Mouse (Mus musculus) adipocyte (in vitro differentiated cells): ENCODE measurements at regions not wholly inside any gene's neighbourhood (a gene's known extent, or its start where the extent isn't known, plus 50 kb on each side); places are given as distances from the start of the nearest gene placed in this dataset.
A peak's percentile ranks its signal among the peaks of the same experiment; 100 is the strongest.
"Not testable (repeated sequence)": the region's sequence is repeated elsewhere in the genome, so short reads cannot be mapped to it uniquely, and the experiment has no call there.

Experiments used
- DNase-seq: peaks from one replicate; pipeline ENCODE4 v3.0.0-alpha.2; 2016; ENCODE audit warnings: low spot score

- DNase-seq = no peak
Measured at GRCm38 (mm10) chr13:20039590-20039989, 50.8 kb upstream of the Elmo1 start.

GRCm38 (mm10) chr13:20038463-20038862 is 51.9 kb upstream of the Elmo1 start:
- DNase-seq = no peak

DNA sequence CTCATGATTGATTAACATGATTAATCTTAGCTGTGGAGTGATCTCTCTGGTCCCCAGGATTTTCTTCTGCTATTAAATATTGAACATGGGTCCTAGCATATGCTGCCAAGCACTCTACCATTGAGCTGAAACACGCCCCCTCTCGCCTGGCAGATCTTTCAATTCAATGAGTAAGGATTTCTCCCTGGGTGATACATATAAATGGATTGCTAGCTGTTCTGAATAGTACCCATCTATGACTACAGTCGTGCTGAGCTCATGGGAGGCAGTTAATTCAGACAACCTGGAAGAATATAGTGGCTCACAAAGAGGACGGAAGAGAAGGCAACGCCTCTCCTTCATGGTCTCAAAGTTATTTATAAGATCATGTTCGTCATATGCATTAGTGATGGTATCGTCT is 53.0 kb upstream of the Elmo1 start:
- no peak for DNase-seq

DNA sequence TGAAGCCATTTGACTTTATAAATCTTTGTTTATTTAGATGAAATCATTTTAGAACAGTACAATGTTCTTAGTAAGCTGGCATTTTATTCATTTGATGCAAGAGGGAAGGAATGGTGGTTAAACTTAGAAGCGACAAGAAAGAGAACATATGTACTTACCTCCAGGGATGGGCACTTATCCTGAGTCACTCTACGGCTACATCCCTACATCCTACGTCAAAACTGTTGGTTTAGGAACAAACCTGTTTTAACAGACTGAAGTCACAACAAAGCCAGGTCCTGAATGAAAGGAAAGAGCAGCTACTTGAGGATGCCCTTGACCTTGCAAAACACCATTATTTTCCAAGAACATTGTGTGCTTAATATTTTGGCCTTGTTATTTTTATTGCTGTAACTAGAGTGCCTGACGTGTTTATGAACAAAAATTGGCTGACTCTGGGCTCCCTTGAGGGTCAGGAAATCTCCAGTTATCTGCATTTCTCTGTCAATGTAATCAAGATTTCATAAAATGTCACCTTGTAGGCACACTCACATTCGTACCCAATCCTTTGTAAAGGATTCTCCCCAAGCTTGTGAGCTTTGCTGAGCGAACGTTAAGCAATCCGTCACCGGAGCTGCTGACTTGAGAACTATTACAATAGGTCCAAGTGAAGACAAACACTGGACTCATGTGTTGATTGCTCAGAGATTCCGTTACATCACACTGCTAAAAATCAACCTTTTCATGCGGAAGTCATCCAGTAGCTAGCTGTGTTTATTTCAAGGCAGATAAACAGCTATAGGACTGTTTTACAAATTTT is 56.3 kb upstream of the Elmo1 start:
- peak; percentile 52 for DNase-seq

- no peak for DNase-seq
Measured at GRCm38 (mm10) chr13:20031660-20032059, 58.7 kb upstream of the Elmo1 start.

DNA sequence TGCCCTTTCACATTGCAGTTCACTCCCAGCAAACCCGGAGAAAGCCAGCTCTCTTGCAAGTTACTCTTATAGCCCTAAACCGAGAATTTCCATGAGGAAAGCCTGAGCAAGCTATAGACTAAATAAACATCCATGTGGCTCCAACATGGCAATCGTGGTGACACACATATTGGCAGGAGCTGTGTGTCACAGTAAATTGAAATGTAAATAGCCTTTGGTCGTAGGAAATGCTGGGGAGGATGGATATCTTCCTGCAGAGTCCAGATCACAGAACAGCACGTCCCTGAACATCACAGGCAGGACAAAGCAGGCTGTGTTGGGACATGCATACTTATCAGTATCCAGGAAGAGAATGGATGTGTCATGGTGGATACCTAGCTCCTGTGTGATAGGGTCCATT is 59.3 kb upstream of the Elmo1 start:
- DNase-seq = no peak

DNA sequence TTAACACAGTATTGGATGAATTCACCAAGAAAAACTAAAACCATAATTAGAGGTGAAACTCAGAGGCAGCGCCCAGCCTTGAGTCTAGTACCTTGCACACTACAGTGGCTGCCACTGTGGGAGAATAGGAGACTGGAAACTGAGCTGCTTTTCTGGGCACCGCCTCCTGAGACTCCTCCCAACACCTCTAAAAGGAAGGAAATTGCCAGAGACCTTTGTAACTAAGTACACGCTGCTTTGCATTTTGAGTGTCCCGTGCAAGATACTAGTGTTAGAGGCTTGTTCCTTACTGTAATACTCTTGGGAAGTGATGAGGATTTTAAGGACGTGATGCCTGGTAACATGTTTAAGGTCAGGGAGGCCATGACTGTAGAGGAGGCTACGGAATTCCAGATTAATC is 63.8 kb upstream of the Elmo1 start:
- DNase-seq = no peak

DNA sequence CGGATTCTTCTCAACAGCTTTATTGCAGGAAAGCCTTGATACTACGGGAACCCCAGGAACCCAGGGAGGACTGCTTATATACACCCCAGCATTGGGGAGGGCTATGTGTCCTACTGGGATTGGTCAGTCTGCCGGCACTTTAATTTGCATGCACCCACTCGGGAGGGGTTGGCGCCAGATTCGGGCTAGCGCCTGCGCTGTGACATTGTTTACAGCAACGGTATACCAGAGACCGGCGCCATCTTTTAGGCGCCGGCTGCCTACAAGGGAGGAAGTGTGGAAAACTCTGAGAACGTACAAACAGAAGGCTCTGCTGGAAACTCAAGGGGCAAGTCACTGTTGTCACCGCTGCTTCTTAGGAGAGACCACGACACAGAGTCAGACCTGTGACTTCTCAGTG is 73.9 kb upstream of the Elmo1 start:
- DNase-seq = not testable (repeated sequence)

- DNase-seq = peak; percentile 52
Measured at GRCm38 (mm10) chr13:20012621-20013020, 77.8 kb upstream of the Elmo1 start.

DNA sequence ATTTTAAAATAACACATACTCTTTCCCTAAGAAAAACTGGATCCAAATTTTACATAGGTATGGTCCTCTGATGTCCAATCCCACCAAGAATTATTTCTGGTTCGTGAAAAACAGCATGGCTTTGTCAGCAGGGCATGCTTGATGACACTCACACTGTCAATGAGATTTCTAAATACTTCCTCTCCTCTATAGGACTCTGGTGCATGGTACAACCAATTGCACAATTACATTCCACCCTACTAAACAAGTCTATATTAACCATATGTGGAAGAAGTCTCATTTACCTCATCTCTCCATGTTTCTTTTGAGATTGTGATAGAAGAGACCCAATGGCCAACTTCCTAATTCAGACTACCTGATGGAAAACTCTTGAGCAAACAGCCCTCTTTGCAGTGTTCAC is 81.2 kb upstream of the Elmo1 start:
- DNase-seq = no peak

GRCm38 (mm10) chr13:20007561-20007960 is 82.8 kb upstream of the Elmo1 start:
- DNase-seq = no peak

DNA sequence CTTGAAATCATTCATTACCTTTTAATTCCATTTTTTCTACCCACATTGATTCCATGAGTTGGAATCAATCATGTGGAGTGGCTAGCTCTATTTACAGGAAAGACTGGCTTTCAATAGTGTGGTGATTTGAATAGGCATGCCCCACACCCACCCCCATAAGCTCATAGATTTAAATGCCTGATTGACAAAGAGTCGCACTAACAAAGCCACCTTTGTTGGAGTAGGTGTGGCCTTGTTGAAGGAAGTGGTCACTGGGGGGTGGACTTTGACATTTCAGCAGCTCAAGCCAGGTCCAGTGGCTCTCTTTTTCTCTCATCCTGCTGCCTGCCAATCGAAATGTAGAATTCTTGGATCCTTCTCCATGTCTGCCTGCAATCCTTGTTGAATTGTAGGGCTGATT is 92.8 kb upstream of the Elmo1 start:
- no peak for DNase-seq

DNA sequence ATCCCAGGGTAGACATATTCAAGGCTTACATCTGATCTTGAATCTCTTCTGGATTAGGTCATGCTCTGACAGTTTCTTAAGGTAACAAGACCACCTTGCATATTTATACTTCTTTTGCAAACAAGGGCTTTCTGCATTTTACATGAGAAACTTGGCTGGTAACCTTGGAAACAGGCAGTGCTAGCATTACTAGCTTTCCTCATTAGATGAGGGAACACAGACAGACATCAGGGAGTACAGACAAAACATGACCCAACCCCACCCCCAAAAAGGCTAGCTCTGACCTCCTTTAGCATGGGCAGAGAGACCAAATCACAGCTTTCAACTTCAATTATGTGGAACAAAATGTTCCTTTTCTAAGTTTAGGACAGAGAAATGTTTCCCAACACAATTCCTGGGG is 114.8 kb upstream of the Elmo1 start:
- DNase-seq = no peak

GRCm38 (mm10) chr13:19966566-19966965 is 123.8 kb upstream of the Elmo1 start:
- DNase-seq = no peak

DNA sequence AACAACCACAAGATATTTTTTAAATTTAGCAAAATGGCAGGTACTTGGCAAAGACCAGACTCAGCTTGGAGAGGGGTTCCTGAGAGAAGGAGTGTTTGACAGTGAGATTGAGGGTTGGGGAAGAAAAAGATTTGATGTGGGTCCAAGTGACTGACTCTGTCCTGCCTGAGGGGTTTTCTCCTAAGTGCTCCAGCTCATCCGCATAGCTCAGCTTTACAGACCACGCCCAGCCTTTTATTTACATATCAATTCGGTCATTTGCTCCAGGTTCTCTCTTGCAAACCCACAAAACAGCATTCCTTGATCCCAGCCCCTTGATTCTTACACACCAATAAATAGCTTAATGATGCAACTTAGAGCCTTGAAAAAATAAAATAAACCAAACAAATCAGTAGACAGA is 127.4 kb upstream of the Elmo1 start:
- DNase-seq = no peak

GRCm38 (mm10) chr13:19928761-19929160 is 104.7 kb upstream of the Gpr141 start:
- no peak for DNase-seq

DNA sequence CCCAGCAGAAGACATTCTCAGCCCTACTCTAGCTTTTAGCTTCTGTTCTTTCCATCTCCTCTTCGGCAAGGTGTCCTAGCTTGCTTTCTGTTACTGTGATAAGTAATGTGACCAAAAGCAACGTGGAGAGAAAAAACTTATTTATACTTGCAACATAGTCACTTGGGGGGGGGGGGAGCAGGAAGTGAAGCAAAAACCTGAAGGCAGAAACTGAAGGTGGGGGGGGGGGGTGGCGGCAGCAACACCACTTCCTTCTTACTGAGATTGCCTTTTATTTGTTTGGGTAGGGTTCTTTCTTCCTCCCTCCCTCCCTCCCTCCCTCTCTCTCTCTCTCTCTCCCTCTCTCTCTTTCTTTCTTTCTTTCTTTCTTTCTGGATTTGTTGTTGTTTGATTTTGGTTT is 103.8 kb upstream of the Gpr141 start:
- no peak for DNase-seq

DNA sequence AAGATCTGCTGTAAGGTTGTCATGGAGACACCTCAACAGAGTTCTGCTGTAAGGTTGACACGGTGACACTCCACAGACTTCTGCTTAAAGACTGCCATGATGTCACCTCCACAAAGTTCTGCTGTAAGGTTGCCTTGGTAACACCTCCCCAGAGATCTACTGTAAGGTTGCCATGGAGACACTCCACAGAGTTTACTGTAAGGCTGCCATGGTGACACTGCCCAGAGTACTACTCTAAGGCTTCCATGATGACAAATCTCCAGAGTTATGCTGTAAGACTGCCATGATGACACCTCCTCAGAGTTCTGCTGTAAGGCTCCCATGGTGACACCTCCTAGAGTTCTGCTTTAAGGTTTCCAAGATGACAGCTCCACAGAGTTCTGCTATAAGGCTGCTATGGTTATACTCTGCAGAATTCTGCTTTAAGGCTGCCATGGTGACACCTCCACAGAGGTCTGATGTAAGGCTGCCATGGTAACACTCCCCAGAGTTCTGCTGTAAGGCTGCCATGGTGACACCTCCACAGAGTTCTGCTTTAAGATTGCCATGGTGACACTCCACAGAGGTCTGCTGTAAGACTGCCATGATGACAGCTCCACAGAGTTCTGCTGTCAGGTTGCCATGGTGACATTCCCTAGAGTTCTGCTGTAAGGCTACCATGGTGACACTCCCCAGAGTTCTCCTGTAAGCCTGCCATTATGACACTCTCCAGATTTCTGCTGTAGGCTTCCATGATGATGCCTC is 97.2 kb upstream of the Gpr141 start:
- DNase-seq = no peak

DNA sequence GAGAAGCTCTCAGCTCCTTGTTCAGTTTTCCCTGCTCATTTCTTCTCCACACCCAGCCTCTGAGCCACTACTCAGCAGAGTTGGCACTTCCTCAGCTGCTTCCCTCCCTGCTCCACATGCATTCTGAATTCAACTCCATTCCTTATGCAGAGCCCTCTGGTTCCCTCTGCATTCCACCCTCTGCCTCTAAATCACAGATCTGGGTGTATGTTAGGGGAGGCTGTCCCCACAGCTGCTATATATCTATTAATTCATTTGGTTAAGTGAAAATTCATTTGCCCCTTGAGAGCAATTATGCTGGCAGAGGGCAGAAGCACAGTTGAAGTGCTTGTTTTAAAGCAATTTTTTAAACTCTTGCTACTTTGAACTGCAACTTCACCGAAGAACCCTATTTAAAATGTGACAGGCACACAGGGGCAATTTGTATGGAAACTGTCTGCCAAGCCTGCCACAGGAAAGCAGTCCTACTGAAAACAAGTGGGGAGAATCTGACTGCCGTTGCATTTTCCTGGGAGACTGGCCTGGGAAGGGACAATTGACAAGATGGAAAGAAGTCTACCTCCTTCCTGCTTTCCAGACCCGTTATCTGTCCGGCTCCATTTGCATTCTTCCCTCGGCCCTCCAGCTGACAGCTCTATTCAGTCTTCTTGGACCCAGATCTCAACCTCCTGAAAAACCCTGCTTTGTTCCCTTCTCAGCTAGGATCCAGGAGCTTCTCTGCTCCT is 88.0 kb upstream of the Gpr141 start:
- DNase-seq = no peak

DNA sequence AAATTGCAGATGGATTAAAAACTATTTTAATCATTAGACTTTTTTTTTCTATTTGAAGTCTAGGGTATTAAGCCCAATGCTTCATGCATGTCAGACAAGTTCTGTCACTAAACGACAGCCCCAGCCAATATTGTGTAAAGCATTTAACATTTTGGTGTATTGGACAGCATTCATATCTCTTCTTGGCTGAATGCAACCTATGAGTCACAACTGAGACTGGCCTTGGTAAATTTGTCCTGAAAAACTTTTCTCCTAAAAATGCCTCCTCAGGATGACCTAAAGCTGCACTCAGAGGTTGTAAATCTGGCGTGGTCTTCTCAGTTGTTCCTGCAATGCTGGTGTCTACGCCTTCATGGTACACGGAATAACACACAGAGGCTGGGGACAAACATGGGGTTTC is 78.7 kb upstream of the Gpr141 start:
- DNase-seq = peak; percentile 59

DNA sequence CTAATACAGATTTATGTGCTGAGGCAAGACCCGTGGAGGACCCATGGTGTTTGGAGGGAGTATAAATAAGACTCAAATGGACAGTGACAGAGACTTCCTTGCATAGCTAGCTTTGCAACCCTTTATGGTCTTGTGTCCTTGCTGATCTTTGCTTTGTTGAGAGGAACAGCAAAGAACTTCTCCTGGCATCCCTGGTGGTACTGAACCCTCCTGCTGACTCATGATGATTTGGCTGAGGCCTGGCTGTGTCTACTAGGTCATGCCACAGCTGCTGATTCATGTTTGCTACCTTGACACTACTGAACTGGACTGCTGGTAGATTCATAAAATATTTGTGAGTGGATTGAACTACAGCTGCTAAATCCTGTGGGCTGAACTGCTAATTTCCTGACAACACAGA is 73.1 kb upstream of the Gpr141 start:
- DNase-seq = no peak

- DNase-seq = no peak
Measured at GRCm38 (mm10) chr13:19888983-19889773, 65.1 kb upstream of the Gpr141 start.
